Mouse (Mus musculus) lung, postnatal 25 days (tissue): Measurements from ENCODE around the gene Vmn1r60.
"Not testable (repeated sequence)": the region's sequence is repeated elsewhere in the genome, so short reads cannot be mapped to it uniquely, and the experiment has no call there.

Source experiments
- DNase-seq: peaks from one replicate; pipeline ENCODE4 v3.0.0; 2022; ENCODE audit warnings: low spot score

Vmn1r60 gene

DNA sequence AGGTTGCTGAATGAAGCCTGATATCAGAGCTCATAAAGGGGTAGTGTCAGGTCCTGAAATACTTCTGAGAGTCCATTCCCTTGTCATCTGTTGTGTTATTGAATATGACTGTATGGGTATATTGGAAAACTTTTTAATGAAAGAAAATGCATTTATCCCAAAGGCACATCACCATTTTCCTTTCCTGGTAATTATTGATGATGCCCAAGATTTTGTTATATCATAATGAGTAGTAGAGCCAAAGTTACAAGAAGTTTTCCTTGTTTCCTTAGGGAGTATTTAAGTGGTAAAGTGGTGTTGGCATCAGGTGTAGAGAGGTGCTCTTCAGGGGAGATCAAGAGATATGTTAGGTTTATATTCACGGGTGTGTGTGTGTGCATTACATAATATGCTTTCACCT is at the start of gene Vmn1r60:
TSS of gene Vmn1r60 (minus strand) at position 101 of the 400 bp plus-strand sequence.
- not testable (repeated sequence) for DNase-seq

DNA sequence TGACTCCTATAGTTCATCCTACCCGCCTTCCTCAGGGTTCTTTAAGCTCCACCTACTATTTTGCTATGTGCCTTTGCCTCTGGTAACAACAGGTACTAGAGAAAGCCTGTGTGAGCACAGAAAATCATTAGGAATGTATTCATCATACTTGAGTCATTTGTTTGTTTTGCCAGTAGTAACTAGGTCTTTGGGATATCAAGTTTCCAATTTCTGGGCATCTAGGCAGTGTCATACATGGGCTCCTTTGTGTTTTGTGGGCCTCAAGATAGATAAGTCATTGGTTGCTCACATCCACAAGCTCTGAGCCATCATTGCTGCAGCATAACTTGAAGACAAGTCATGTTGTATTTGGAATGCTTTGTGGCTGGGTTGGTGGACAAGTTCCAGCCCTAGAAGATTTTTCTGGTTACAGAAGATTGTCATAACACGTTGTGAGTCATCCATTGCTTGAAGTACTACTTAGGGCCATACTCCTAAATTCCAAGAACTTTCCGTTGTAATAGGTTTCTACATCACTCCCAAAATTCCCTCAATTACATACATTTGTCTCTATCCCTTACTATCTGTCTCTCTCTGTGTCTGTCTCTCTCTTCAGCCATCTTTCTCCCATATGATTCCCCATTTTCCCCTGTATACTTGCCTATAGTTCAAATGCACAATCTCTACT is 6.2 kb downstream of the Vmn1r60 start:
- not testable (repeated sequence) for DNase-seq

DNA sequence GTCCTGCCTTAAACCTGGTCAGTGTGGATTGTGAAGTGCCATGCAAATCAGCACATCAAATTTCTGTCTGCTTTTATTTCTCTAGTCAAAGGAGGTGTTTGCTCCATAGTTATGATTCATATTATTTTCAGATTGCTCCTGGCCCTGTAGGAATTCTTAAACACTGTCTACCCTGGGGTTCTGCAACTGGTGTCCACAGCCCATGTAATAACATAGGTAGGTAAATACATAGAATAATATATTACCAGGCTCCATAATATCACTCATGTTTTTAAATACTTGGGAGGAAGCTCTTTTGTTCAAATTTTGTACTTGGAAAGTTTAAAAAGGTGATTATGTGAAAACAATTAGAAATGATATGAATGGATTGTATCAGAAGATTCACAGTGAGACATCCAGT is 53.3 kb downstream of the Vmn1r60 start, which contains the start of gene Vmn2r28:
TSS of gene Vmn2r28 (minus strand) at position 101 of the 400 bp plus-strand sequence.
- not testable (repeated sequence) for DNase-seq
